Mouse (Mus musculus) forebrain, embryonic 14.5 days (tissue): ENCODE data around the gene Rptor. TPM values are rescaled to one million over a fixed set of nuclear protein-coding genes. Genes with fewer than 3 reads are reported as not detected.

ENCODE experiments used
- ATAC-seq: fragments of 200-750 bp; cut with Nextera tagmentation; 2 replicates; pipeline ENCODE4 v1.8.0; 2017; ENCODE audit warnings: mild to moderate bottlenecking, moderate library complexity
- DNase-seq: peaks from one replicate; pipeline ENCODE4 v3.0.0-alpha.2; 2015; ENCODE audit warnings: low spot score
- H3K27ac ChIP-seq: fragments of 300-500 bp; sonication (generic); 2 replicates; pipeline ENCODE4 v1.5.1; 2014; ENCODE audit warnings: low read depth, mild to moderate bottlenecking, control low read depth, low read length, moderate library complexity
- H3K27me3 ChIP-seq: fragments of 300-500 bp; sonication (generic); replicated peaks from 2 replicates; pipeline ENCODE4 v1.6.1; 2014; ENCODE audit warnings: low read length, control low read depth, mixed read lengths; ENCODE audit not compliant: control insufficient read depth, insufficient read depth
- H3K36me3 ChIP-seq: fragments of 300-500 bp; sonication (generic); 2 replicates; pipeline ENCODE4 v1.6.1; 2014; ENCODE audit warnings: low read length, control low read depth; ENCODE audit not compliant: control insufficient read depth, insufficient read depth
- H3K4me1 ChIP-seq: fragments of 300-500 bp; sonication (generic); 2 replicates; pipeline ENCODE4 v1.6.1; 2014; ENCODE audit warnings: antibody characterized with exemption, low read length, control low read depth; ENCODE audit not compliant: control insufficient read depth, insufficient read depth
- H3K4me2 ChIP-seq: fragments of 300-500 bp; sonication (generic); 2 replicates; pipeline ENCODE4 v1.6.1; 2014; ENCODE audit warnings: mild to moderate bottlenecking, control low read depth, low read length
- H3K4me3 ChIP-seq: fragments of 300-500 bp; sonication (generic); 2 replicates; pipeline ENCODE4 v1.5.1; 2014; ENCODE audit warnings: low read depth, low read length, control low read depth
- H3K9ac ChIP-seq: fragments of 300-500 bp; sonication (generic); 2 replicates; pipeline ENCODE4 v1.6.1; 2014; ENCODE audit warnings: mild to moderate bottlenecking, low read length, control low read depth, moderate library complexity
- H3K9me3 ChIP-seq: fragments of 300-500 bp; sonication (generic); replicated peaks from 2 replicates; pipeline ENCODE4 v1.6.1; 2016; ENCODE audit warnings: low read length, control low read depth, mixed read lengths; ENCODE audit not compliant: control insufficient read depth
- WGBS: fragments of 180-500 bp; shearing (Covaris S2); extraction: QIAGEN DNeasy Blood & Tissue Kit; methylation state at CpG from one replicate; pipeline ENCODE4 v1.1.7; 2014; 5-methylcytosine and 5-hydroxymethylcytosine counted together
- polyA plus RNA-seq: library from polyadenylated mRNA; unstranded; fragments of >200 nt; fragmentation: Nextera tagmentation; extraction: Ambion mirVana; gene quantifications from 2 replicates; pipeline ENCODE4 v1.2.1, GENCODE M21; 2014

Rptor gene
- polyA plus RNA-seq, 1 experiment from 2014 or later = 7.0 TPM

DNA sequence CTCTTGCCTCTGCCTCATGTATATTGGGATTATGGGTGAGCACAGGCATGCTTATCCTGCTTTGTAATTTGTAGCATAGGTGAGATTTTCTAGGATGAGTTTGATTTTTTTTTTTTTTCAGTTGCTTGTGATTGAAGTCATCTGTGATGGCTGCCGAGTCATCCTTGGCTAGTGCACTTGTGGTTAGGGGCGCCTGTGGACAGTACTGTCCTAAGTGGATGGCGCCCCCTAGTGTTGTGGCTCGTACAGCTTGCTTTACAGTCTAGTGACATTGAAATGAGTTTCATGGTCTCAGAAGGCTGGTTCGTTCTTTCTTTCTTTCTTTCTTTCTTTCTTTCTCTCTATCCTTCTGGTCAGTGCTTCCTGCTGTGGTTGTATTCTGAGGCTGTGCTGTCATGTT, 16.1 kb downstream of the Rptor start:
- Histone ChIP-seq H3K4me3 (no peak overlapping the region), H3K27ac (no peak overlapping the region), H3K9ac (no peak overlapping the region), H3K4me1 (no peaks in the 10 kb centered on the region), H3K27me3 (no peaks in the 10 kb centered on the region), H3K4me2 (no peak overlapping the region), H3K36me3 (no peaks in the 10 kb centered on the region), H3K9me3 (no peaks in the 10 kb centered on the region)
- 42% methylated on average over 5 of the region's 5 CpGs for WGBS
- DNase-seq (peak; percentile 78), ATAC-seq (no peak)

DNA sequence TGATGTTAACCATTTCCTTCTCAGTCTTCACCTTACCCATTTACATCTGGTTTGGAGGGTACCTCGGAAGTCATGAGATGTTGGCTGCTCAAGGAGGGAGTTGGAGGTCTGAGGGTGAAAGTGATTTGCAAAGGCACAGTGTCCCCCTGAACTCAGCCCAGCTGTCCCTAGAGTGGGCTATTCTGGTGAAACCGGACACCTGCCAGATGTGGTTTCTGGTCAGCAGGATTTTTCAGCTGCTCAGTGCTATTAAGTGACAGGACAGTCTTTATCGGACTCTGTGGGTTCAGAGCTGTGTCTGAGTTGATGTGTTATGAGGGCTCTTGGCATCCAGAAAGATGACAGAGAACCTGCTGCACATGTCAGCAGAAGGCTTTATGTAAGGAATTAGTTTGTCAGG, 18.6 kb downstream of the Rptor start:
- no peak overlapping the region for H3K27ac ChIP-seq
- no peaks in the 10 kb centered on the region for H3K36me3 ChIP-seq
- no peak overlapping the region for H3K4me2 ChIP-seq
- no peaks in the 10 kb centered on the region for H3K27me3 ChIP-seq
- no peaks in the 10 kb centered on the region for H3K9me3 ChIP-seq
- no peak overlapping the region for H3K4me3 ChIP-seq
- ATAC-seq = no peak
- no peak overlapping the region for H3K9ac ChIP-seq
- WGBS = 80% methylated on average over 3 of the region's 3 CpGs
- DNase-seq = no peak
- no peaks in the 10 kb centered on the region for H3K4me1 ChIP-seq

DNA sequence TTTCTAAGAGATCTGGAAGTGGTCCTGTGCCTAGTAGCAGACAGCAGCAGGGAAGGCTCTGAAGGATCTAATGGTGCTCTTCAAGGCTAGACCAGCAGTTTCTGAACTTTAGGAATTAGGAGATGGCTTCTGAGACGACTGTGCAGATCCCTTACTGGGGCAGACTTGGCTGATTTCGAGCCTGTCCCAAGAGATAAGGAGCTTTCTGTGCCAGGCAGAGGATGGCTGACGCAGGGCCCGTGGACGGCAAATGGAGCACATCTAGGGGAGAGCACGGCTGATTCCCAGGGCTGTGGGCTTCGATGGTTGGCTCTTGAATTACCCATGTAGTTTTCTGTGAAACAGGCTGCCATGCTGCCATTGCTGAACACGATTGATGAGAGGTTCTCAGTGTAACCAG, 21.1 kb downstream of the Rptor start:
- 92% methylated on average over 8 of the region's 8 CpGs for WGBS
- H3K27ac ChIP-seq = no peak overlapping the region

DNA sequence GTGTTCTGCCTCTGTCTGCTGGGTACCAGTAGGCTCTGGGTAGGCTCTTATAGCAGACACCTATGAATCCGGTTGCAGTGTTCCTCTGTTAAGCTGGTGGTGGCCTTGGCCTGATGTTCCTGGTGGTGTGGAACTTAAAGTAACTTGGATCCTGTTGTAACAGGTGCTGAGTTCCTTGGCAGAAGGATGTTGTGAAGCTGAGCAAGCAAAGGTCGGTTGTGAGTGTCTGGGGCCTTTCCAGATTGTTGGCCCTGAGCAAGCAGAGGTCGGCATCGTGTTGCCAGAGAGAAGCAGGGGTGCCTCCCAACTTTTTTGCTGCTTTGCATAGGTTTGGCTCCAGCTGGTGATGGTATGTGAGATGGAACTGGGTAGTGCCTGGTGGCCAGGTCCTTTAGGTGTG, 21.7 kb downstream of the Rptor start:
- H3K4me1 ChIP-seq = no peaks in the 10 kb centered on the region
- H3K27me3 ChIP-seq = no peaks in the 10 kb centered on the region
- no peak overlapping the region for H3K9ac ChIP-seq
- H3K4me3 ChIP-seq = no peak overlapping the region
- DNase-seq (no peak), ATAC-seq (no peak)
- H3K4me2 ChIP-seq = no peak overlapping the region
- no peaks in the 10 kb centered on the region for H3K36me3 ChIP-seq
- H3K9me3 ChIP-seq = no peaks in the 10 kb centered on the region
- WGBS = 78% methylated on average over 4 of the region's 4 CpGs
- no peak overlapping the region for H3K27ac ChIP-seq

More for the DNA sequence above, 21.1 kb downstream of the Rptor start:
- Histone ChIP-seq H3K27me3 (no peaks in the 10 kb centered on the region), H3K9ac (no peak overlapping the region), H3K4me2 (no peak overlapping the region), H3K4me3 (no peak overlapping the region), H3K36me3 (no peaks in the 10 kb centered on the region), H3K9me3 (no peaks in the 10 kb centered on the region), H3K4me1 (no peaks in the 10 kb centered on the region)
- no peak for ATAC-seq
- DNase-seq = no peak

DNA sequence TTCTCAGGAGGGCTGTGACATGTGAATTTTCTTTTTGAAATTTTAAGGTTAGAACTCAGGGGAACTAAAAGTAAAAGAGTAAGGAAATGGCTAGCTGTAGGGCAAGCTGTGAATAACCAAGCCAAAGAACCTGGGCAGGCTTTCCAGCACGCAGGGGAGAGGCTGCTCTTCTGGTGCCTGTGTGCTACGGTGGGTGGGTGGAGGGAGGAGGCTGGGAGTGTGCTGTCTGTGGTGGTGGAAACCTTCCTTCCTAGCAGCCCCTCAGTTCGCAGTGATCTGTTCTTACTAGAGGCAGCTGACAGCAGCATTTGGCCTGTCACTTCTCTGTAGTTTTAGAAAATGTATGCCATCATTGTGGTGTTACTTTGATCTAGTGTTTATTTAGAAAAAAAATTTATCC, 22.2 kb downstream of the Rptor start:
- Histone ChIP-seq H3K36me3 (no peaks in the 10 kb centered on the region), H3K4me1 (no peaks in the 10 kb centered on the region), H3K4me3 (no peak overlapping the region), H3K27ac (0 out of 2 replicates have a peak overlapping the region, but pooled peaks have one; percentile 39), H3K27me3 (no peaks in the 10 kb centered on the region), H3K9me3 (no peaks in the 10 kb centered on the region), H3K4me2 (no peak overlapping the region), H3K9ac (no peak overlapping the region)
- DNase-seq = no peak
- 59% methylated on average over 3 of the region's 3 CpGs for WGBS
- ATAC-seq = no peak

DNA sequence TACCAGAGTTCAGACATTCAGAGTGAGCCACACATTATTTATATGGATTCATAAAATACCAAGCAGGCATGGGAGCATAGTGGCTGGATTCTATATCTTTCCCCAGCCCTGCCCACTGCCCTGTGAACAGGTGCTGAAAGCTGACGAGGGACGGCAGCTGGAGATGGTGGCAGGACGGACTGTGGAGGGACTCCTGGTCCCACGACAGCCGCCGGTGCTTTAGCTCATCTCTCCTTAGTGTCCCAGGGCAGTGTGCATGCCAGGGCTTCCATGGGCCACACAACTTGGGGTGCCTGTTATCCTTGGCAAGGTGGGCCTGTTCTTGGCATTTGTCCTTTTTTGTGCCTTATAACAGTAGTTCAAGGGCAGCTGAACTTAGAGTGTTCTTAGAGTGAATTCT, 22.8 kb downstream of the Rptor start:
- Histone ChIP-seq H3K36me3 (no peaks in the 10 kb centered on the region), H3K9ac (no peak overlapping the region), H3K4me1 (no peaks in the 10 kb centered on the region; the same call in 1 of the 2 replicates), H3K27ac (no peak overlapping the region), H3K9me3 (no peaks in the 10 kb centered on the region), H3K27me3 (no peaks in the 10 kb centered on the region), H3K4me2 (no peak overlapping the region), H3K4me3 (no peak overlapping the region)
- DNase-seq = no peak
- 90% methylated on average over 6 of the region's 6 CpGs for WGBS
- no peak for ATAC-seq

DNA sequence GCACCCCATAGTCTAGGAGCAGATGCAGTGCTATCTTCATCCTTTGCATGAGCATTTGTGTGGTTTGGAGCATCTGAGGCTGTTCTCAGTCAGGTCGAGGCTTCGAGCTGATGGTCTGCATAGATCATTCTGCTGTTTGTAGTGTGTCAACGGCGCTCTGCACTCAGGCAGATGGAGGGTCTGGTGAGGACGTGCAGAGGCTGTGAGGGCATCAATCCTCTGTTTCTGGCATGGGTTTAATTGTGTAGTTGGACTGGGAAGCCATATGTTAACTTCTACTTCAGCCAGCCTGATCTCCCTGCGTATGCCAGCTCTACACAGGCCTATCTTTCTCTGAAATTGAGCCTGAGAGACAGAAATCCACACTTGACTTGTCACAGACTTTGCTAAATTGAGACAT, 23.2 kb downstream of the Rptor start:
- Histone ChIP-seq H3K4me1 (no peaks in the 10 kb centered on the region; the same call in 1 of the 2 replicates), H3K36me3 (no peaks in the 10 kb centered on the region), H3K9ac (no peak overlapping the region), H3K27ac (0 out of 2 replicates have a peak overlapping the region, but pooled peaks have one; percentile 4), H3K4me3 (no peak overlapping the region), H3K27me3 (no peaks in the 10 kb centered on the region), H3K9me3 (no peaks in the 10 kb centered on the region), H3K4me2 (no peak overlapping the region)
- WGBS = 76% methylated on average over 6 of the region's 6 CpGs
- DNase-seq (no peak), ATAC-seq (no peak)

DNA sequence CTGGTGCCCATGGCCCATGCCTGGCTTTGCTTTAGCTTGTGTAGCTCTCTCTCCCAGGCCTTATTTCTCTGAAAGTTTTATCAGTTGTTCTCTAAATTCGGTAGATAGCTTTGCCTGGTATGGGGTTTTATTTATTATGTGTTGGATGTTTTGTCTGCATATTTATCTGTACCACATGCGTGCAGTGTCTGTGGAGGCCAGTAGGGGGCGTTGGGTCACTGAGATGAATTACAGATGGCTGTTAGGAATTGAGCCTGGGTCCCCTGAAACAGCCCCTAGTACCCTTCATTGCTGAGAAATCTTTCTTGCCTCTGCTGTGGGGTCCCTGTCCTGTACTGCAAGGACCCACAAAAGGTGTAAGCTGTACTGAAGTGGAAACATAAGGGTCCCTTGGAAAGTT, 24.5 kb downstream of the Rptor start:
- no peak overlapping the region for H3K4me3 ChIP-seq
- no peaks in the 10 kb centered on the region; the same call in 1 of the 2 replicates for H3K4me1 ChIP-seq
- H3K9me3 ChIP-seq = no peaks in the 10 kb centered on the region
- no peak for DNase-seq
- no peaks in the 10 kb centered on the region for H3K36me3 ChIP-seq
- H3K9ac ChIP-seq = no peak overlapping the region
- H3K4me2 ChIP-seq = no peak overlapping the region
- no peak overlapping the region for H3K27ac ChIP-seq
- no peaks in the 10 kb centered on the region for H3K27me3 ChIP-seq
- WGBS = 60% methylated on average over 3 of the region's 3 CpGs
- ATAC-seq = no peak

DNA sequence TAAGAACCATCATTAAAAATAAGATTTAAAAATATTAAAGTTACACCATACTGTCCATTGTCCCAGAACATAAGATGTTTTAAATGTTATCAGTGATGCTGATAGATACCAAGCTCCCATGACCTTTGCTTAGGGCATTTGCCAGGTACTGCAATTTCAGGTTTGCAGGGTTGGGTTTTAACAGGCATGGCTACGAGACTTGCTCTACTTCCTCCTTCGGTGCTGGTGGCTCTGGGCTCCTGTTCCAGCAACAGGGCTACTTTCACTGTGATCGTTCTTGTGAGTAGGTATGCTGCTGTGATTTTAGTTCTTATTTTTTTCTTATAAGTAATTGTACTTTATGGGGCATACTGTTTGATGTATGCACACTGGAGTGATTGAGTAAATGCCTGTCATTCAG, 26.4 kb downstream of the Rptor start:
- Histone ChIP-seq H3K36me3 (no peaks in the 10 kb centered on the region), H3K4me2 (no peak overlapping the region), H3K27me3 (no peaks in the 10 kb centered on the region), H3K9me3 (no peaks in the 10 kb centered on the region), H3K27ac (no peak overlapping the region), H3K4me3 (no peak overlapping the region), H3K9ac (no peak overlapping the region), H3K4me1 (no peaks in the 10 kb centered on the region; the same call in 1 of the 2 replicates)
- 95% methylated on average over 3 of the region's 3 CpGs for WGBS
- ATAC-seq (no peak), DNase-seq (no peak)
